Mouse (Mus musculus): ENCODE data around the gene Tbx18. TPM values are rescaled to one million over a fixed set of nuclear protein-coding genes. Genes with fewer than 3 reads are reported as not detected.

Gene Tbx18
- polyA plus RNA-seq, 1 experiment from 2014 or later, result 31.5 TPM

GRCm38 (mm10) chr9:87734631-87735030 is 3.6 kb upstream of the Tbx18 start:
- DNase-seq (ENCODE audit: low read depth, low spot score) (no peak), ATAC-seq (no peak)
- POLR2A ChIA-PET, result no interaction called here
- no peak for TF ChIP-seq CTCF (IDR thresholded peaks at IDR 0.05)
- in situ Hi-C loops (cut with MboI; ENCODE audit: low pct_unique_long_range_greater_than_20kb), result no loop called here
- no peaks in the 10 kb centered on the region for H3K27me3 ChIP-seq
- CTCF ChIA-PET, result interaction anchor here (1.3 kb wide), 1 partner anchor 10 kb away, joined by 3 read pairs; no protein-coding TSS in a partner anchor

GRCm38 (mm10) chr9:87733732-87734131 is 2.7 kb upstream of the Tbx18 start:
- DNase-seq (ENCODE audit: low read depth, low spot score), result no peak
- ChIA-PET CTCF (interaction anchor here (0.9 kb wide), 1 partner anchor 9 kb away, joined by 3 read pairs; no protein-coding TSS in a partner anchor), POLR2A (no interaction called here)
- no peak for TF ChIP-seq CTCF (IDR thresholded peaks at IDR 0.05)
- H3K27me3 ChIP-seq, result no peaks in the 10 kb centered on the region
- ATAC-seq, result no peak
- in situ Hi-C loops (cut with MboI; ENCODE audit: low pct_unique_long_range_greater_than_20kb), result no loop called here

GRCm38 (mm10) chr9:87733236-87733630 is 2.2 kb upstream of the Tbx18 start:
- TF ChIP-seq CTCF (IDR thresholded peaks at IDR 0.05), result no peak
- in situ Hi-C loops (cut with MboI; ENCODE audit: low pct_unique_long_range_greater_than_20kb), result no loop called here
- H3K27me3 ChIP-seq, result no peaks in the 10 kb centered on the region
- DNase-seq (ENCODE audit: low read depth, low spot score), result no peak
- no peak for ATAC-seq
- POLR2A ChIA-PET, result no interaction called here
- CTCF ChIA-PET, result interaction anchor here (0.9 kb wide), 1 partner anchor 9 kb away, joined by 3 read pairs; no protein-coding TSS in a partner anchor

- no peak for ATAC-seq
- in situ Hi-C loops (cut with MboI; ENCODE audit: low pct_unique_long_range_greater_than_20kb), result no loop called here
Observed at GRCm38 (mm10) chr9:87732416-87733235, 1.6 kb upstream of the Tbx18 start.

GRCm38 (mm10) chr9:87730271-87730960 is 644 bp downstream of the Tbx18 start:
- ATAC-seq (peak; percentile 24), DNase-seq (ENCODE audit: low read depth, low spot score) (no peak)
- H3K27me3 ChIP-seq, result no peaks in the 10 kb centered on the region
- in situ Hi-C loops (cut with MboI; ENCODE audit: low pct_unique_long_range_greater_than_20kb), result no loop called here
- no peak for TF ChIP-seq CTCF (IDR thresholded peaks at IDR 0.05)
- POLR2A ChIA-PET, result interaction anchor here (1.1 to 1.4 kb wide), 4 partner anchors 21 to 544 kb away, joined by 3 to 5 read pairs (median 4); no protein-coding TSS in a partner anchor
- CTCF ChIA-PET, result interaction anchor here (1.3 kb wide), 1 partner anchor 22 kb away, joined by 4 read pairs; no protein-coding TSS in a partner anchor

More at GRCm38 (mm10) chr9:87732416-87733235, 1.6 kb upstream of the Tbx18 start:
- TF ChIP-seq CTCF (IDR thresholded peaks at IDR 0.05), result no peak
- no peaks in the 10 kb centered on the region for H3K27me3 ChIP-seq
- no peak for DNase-seq (ENCODE audit: low read depth, low spot score)
- POLR2A ChIA-PET, result no interaction called here
- CTCF ChIA-PET, result interaction anchor here (0.9 kb wide), 1 partner anchor 10 kb away, joined by 3 read pairs; no protein-coding TSS in a partner anchor

- in situ Hi-C loops (cut with MboI; ENCODE audit: low pct_unique_long_range_greater_than_20kb), result loop anchor here (5.0 kb wide), 2 partner anchors 343 to 813 kb away; no protein-coding TSS in a partner anchor
- no peak for TF ChIP-seq CTCF (IDR thresholded peaks at IDR 0.05)
- peak; percentile 46 for ATAC-seq
- POLR2A ChIA-PET, result interaction anchor here (0.6 to 1.4 kb wide), 5 partner anchors 20 to 545 kb away, joined by 3 to 5 read pairs (median 3); no protein-coding TSS in a partner anchor
- CTCF ChIA-PET, result interaction anchor here (1.0 to 1.3 kb wide), 2 partner anchors 22 to 331 kb away, joined by 3 to 4 read pairs; no protein-coding TSS in a partner anchor
- no peak for DNase-seq (ENCODE audit: low read depth, low spot score)
- H3K27me3 ChIP-seq, result no peaks in the 10 kb centered on the region
Observed at GRCm38 (mm10) chr9:87729316-87730270, 1.5 kb downstream of the Tbx18 start.

- TF ChIP-seq CTCF (IDR thresholded peaks at IDR 0.05), result no peak
- ChIA-PET POLR2A (no interaction called here), CTCF (no interaction called here)
- in situ Hi-C loops (cut with MboI; ENCODE audit: low pct_unique_long_range_greater_than_20kb), result loop anchor here (5.0 kb wide), 2 partner anchors 344 to 814 kb away; no protein-coding TSS in a partner anchor
- DNase-seq (ENCODE audit: low read depth, low spot score) (no peak), ATAC-seq (no peak)
- no peaks in the 10 kb centered on the region for H3K27me3 ChIP-seq
Observed at GRCm38 (mm10) chr9:87728107-87728506, 3.0 kb downstream of the Tbx18 start.

- no peak for TF ChIP-seq CTCF (IDR thresholded peaks at IDR 0.05)
- DNase-seq (ENCODE audit: low read depth, low spot score) (no peak), ATAC-seq (no peak)
- in situ Hi-C loops (cut with MboI; ENCODE audit: low pct_unique_long_range_greater_than_20kb), result loop anchor here (5.0 kb wide), 2 partner anchors 345 to 815 kb away; no protein-coding TSS in a partner anchor
- CTCF ChIA-PET, result no interaction called here
- no peaks in the 10 kb centered on the region for H3K27me3 ChIP-seq
- POLR2A ChIA-PET, result no interaction called here
Observed at GRCm38 (mm10) chr9:87727155-87727953, 3.7 kb downstream of the Tbx18 start.

GRCm38 (mm10) chr9:87721793-87722192 is 9.3 kb downstream of the Tbx18 start:
- CTCF ChIA-PET, result interaction anchor here (1.3 kb wide), 1 partner anchor 400 kb away, joined by 3 read pairs; no protein-coding TSS in a partner anchor

More at GRCm38 (mm10) chr9:87721793-87722192, 9.3 kb downstream of the Tbx18 start:
- ATAC-seq, result no peak
- H3K27me3 ChIP-seq, result no peaks in the 10 kb centered on the region
- no peak for DNase-seq (ENCODE audit: low read depth, low spot score)
- POLR2A ChIA-PET, result no interaction called here
- in situ Hi-C loops (cut with MboI; ENCODE audit: low pct_unique_long_range_greater_than_20kb), result no loop called here
- TF ChIP-seq CTCF (IDR thresholded peaks at IDR 0.05), result no peak
